Mouse (Mus musculus) lung, embryonic 15.5 days (tissue): ENCODE measurements around the gene Aspg. TPM values are rescaled to one million over a fixed set of nuclear protein-coding genes. Genes with fewer than 3 reads are reported as not detected.
A peak's percentile ranks its signal among the peaks of the same experiment; 100 is the strongest.

Experiments used
- ATAC-seq: fragments of 200-750 bp; cut with Nextera tagmentation; 2 replicates; pipeline ENCODE4 v1.8.0; 2017; ENCODE audit warnings: moderate number of reproducible peaks, borderline replicate concordance; ENCODE audit not compliant: low FRiP score, low TSS enrichment; ENCODE audit errors: extremely low read depth
- H3K27ac ChIP-seq: fragments of 300-500 bp; sonication (generic); 2 replicates; pipeline ENCODE4 v1.5.1; 2015; ENCODE audit warnings: moderate library complexity, mild to moderate bottlenecking, inconsistent platforms
- H3K27me3 ChIP-seq: fragments of 300-500 bp; sonication (generic); 2 replicates; pipeline ENCODE4 v1.6.1; 2015; ENCODE audit warnings: inconsistent platforms
- H3K36me3 ChIP-seq: fragments of 300-500 bp; sonication (generic); 2 replicates; pipeline ENCODE4 v1.6.1; 2015; ENCODE audit warnings: inconsistent platforms
- H3K4me1 ChIP-seq: fragments of 300-500 bp; sonication (generic); 2 replicates; pipeline ENCODE4 v1.6.1; 2015; ENCODE audit warnings: inconsistent platforms
- H3K4me2 ChIP-seq: fragments of 300-500 bp; sonication (generic); 2 replicates; pipeline ENCODE4 v1.6.1; 2015; ENCODE audit warnings: inconsistent platforms, mild to moderate bottlenecking, moderate library complexity
- H3K4me3 ChIP-seq: fragments of 300-500 bp; sonication (generic); 2 replicates; pipeline ENCODE4 v1.5.1; 2015; ENCODE audit warnings: mild to moderate bottlenecking, inconsistent platforms
- H3K9ac ChIP-seq: fragments of 300-500 bp; sonication (generic); 2 replicates; pipeline ENCODE4 v1.6.1; 2015; ENCODE audit warnings: inconsistent platforms
- H3K9me3 ChIP-seq: fragments of 300-500 bp; sonication (generic); 2 replicates; pipeline ENCODE4 v1.6.1; 2016; ENCODE audit warnings: inconsistent platforms
- WGBS: fragments of 180-500 bp; shearing (Covaris S2); methylation state at CpG from one replicate; pipeline ENCODE4 v1.1.7; 2015; 5-methylcytosine and 5-hydroxymethylcytosine counted together
- polyA plus RNA-seq: library from polyadenylated mRNA; unstranded; fragments of >200 nt; fragmentation: Nextera tagmentation; extraction: Ambion mirVana; gene quantifications from 2 replicates; pipeline ENCODE4 v1.2.1, GENCODE M21; 2015

The Aspg gene
- polyA plus RNA-seq, 1 experiment from 2014 or later: 3.4 TPM

- no peak for ATAC-seq
- H3K27ac ChIP-seq: no peak overlapping the region
- H3K4me2 ChIP-seq: no peak overlapping the region
- no peaks in the 10 kb centered on the region; the same call in 1 of the 2 replicates for H3K27me3 ChIP-seq
- no peaks in the 10 kb centered on the region for H3K9me3 ChIP-seq
- H3K4me1 ChIP-seq: no peaks in the 10 kb centered on the region
- no peaks in the 10 kb centered on the region for H3K36me3 ChIP-seq
- WGBS: 67% methylated on average over 7 of the region's 7 CpGs
- H3K4me3 ChIP-seq: no peak overlapping the region
- H3K9ac ChIP-seq: no peak overlapping the region
Measured at GRCm38 (mm10) chr12:112117649-112118048, 11.2 kb downstream of the Aspg start.

GRCm38 (mm10) chr12:112121188-112121587 is 14.7 kb downstream of the Aspg start:
- H3K36me3 ChIP-seq: no peaks in the 10 kb centered on the region
- H3K27ac ChIP-seq: no peak overlapping the region
- H3K9ac ChIP-seq: no peak overlapping the region
- WGBS: 57% methylated on average over 3 of the region's 3 CpGs
- no peaks in the 10 kb centered on the region for H3K9me3 ChIP-seq
- no peak for ATAC-seq
- H3K27me3 ChIP-seq: no peaks in the 10 kb centered on the region
- no peak overlapping the region for H3K4me3 ChIP-seq
- no peak overlapping the region for H3K4me2 ChIP-seq
- peaks cover 2% of the 10 kb centered on the region; the same call in 1 of the 2 replicates for H3K4me1 ChIP-seq

GRCm38 (mm10) chr12:112125903-112126302 is 19.4 kb downstream of the Aspg start:
- Histone ChIP-seq H3K4me1 (peaks cover 15% of the 10 kb centered on the region), H3K36me3 (no peaks in the 10 kb centered on the region), H3K27me3 (peaks cover 3% of the 10 kb centered on the region), H3K27ac (peak overlapping the region; percentile 41), H3K4me2 (peak overlapping the region; percentile 27; the same call in 1 of the 2 replicates), H3K9me3 (no peaks in the 10 kb centered on the region), H3K4me3 (no peak overlapping the region), H3K9ac (no peak overlapping the region)
- WGBS: 58% methylated on average over 14 of the region's 14 CpGs
- peak; percentile 23; the same call in 1 of the 2 replicates for ATAC-seq

GRCm38 (mm10) chr12:112126931-112127635 is 20.6 kb downstream of the Aspg start:
- 61% methylated on average over 14 of the region's 14 CpGs for WGBS
- H3K27me3 ChIP-seq: peaks cover 15% of the 10 kb centered on the region
- H3K9ac ChIP-seq: no peak overlapping the region

GRCm38 (mm10) chr12:112128526-112128925 is 22.0 kb downstream of the Aspg start:
- peaks cover 19% of the 10 kb centered on the region for H3K4me1 ChIP-seq
- H3K4me2 ChIP-seq: no peak overlapping the region
- peaks cover 28% of the 10 kb centered on the region for H3K27me3 ChIP-seq
- H3K9ac ChIP-seq: no peak overlapping the region
- H3K9me3 ChIP-seq: no peaks in the 10 kb centered on the region
- 70% methylated on average over 4 of the region's 4 CpGs for WGBS
- no peaks in the 10 kb centered on the region for H3K36me3 ChIP-seq
- no peak for ATAC-seq
- no peak overlapping the region for H3K27ac ChIP-seq
- H3K4me3 ChIP-seq: no peak overlapping the region

More at GRCm38 (mm10) chr12:112126931-112127635, 20.6 kb downstream of the Aspg start:
- Histone ChIP-seq H3K4me3 (no peak overlapping the region), H3K27ac (no peak overlapping the region), H3K4me1 (peaks cover 19% of the 10 kb centered on the region), H3K9me3 (no peaks in the 10 kb centered on the region), H3K36me3 (no peaks in the 10 kb centered on the region), H3K4me2 (no peak overlapping the region)
- no peak for ATAC-seq

GRCm38 (mm10) chr12:112129300-112129856 is 22.9 kb downstream of the Aspg start:
- WGBS: 50% methylated on average over 6 of the region's 6 CpGs
- no peak overlapping the region for H3K9ac ChIP-seq
- H3K4me2 ChIP-seq: peak overlapping the region; percentile 90; the same call in 1 of the 2 replicates

GRCm38 (mm10) chr12:112130161-112130860 is 23.8 kb downstream of the Aspg start:
- Histone ChIP-seq H3K27ac (peak overlapping the region; percentile 88), H3K4me2 (peak overlapping the region; percentile 90), H3K4me1 (peaks cover 19% of the 10 kb centered on the region), H3K4me3 (peak overlapping the region; percentile 75), H3K9me3 (no peaks in the 10 kb centered on the region), H3K9ac (peak overlapping the region; percentile 62), H3K27me3 (peaks cover 30% of the 10 kb centered on the region), H3K36me3 (no peaks in the 10 kb centered on the region)
- peak; percentile 67 for ATAC-seq
- 1% methylated on average over 73 of the region's 79 CpGs for WGBS

More at GRCm38 (mm10) chr12:112129300-112129856, 22.9 kb downstream of the Aspg start:
- ATAC-seq: no peak
- H3K27ac ChIP-seq: peak overlapping the region; percentile 2; the same call in 1 of the 2 replicates
- H3K27me3 ChIP-seq: peaks cover 30% of the 10 kb centered on the region
- no peaks in the 10 kb centered on the region for H3K36me3 ChIP-seq
- peak overlapping the region; percentile 75; the same call in 1 of the 2 replicates for H3K4me3 ChIP-seq
- peaks cover 19% of the 10 kb centered on the region for H3K4me1 ChIP-seq
- H3K9me3 ChIP-seq: no peaks in the 10 kb centered on the region

- Histone ChIP-seq H3K4me1 (peaks cover 19% of the 10 kb centered on the region), H3K4me3 (peak overlapping the region; percentile 75), H3K27ac (peak overlapping the region; percentile 88; the same call in 1 of the 2 replicates), H3K27me3 (peaks cover 30% of the 10 kb centered on the region), H3K36me3 (no peaks in the 10 kb centered on the region), H3K4me2 (peak overlapping the region; percentile 90), H3K9me3 (no peaks in the 10 kb centered on the region), H3K9ac (peak overlapping the region; percentile 62)
- WGBS: 11% methylated on average over 32 of the region's 32 CpGs
- ATAC-seq: peak; percentile 20; the same call in 1 of the 2 replicates
Measured at GRCm38 (mm10) chr12:112130957-112131356, 24.5 kb downstream of the Aspg start.

GRCm38 (mm10) chr12:112140231-112140630 is 33.8 kb downstream of the Aspg start:
- H3K9me3 ChIP-seq: no peaks in the 10 kb centered on the region
- WGBS: 4% methylated on average over 5 of the region's 5 CpGs
- H3K27me3 ChIP-seq: peaks cover 50% of the 10 kb centered on the region
- no peak overlapping the region for H3K27ac ChIP-seq
- no peaks in the 10 kb centered on the region for H3K36me3 ChIP-seq
- H3K4me2 ChIP-seq: no peak overlapping the region
- no peak overlapping the region for H3K9ac ChIP-seq
- H3K4me3 ChIP-seq: no peak overlapping the region
- peaks cover 16% of the 10 kb centered on the region for H3K4me1 ChIP-seq
- ATAC-seq: no peak

GRCm38 (mm10) chr12:112140745-112141144 is 34.3 kb downstream of the Aspg start:
- Histone ChIP-seq H3K27me3 (peaks cover 54% of the 10 kb centered on the region), H3K36me3 (no peaks in the 10 kb centered on the region), H3K9me3 (no peaks in the 10 kb centered on the region), H3K27ac (no peak overlapping the region), H3K4me3 (no peak overlapping the region), H3K9ac (no peak overlapping the region), H3K4me2 (no peak overlapping the region), H3K4me1 (peaks cover 21% of the 10 kb centered on the region)
- WGBS: 56% methylated on average over 7 of the region's 7 CpGs
- no peak for ATAC-seq

- Histone ChIP-seq H3K27ac (no peak overlapping the region), H3K27me3 (peaks cover 58% of the 10 kb centered on the region), H3K36me3 (no peaks in the 10 kb centered on the region), H3K9ac (no peak overlapping the region), H3K4me1 (peaks cover 27% of the 10 kb centered on the region), H3K4me2 (no peak overlapping the region), H3K4me3 (no peak overlapping the region), H3K9me3 (no peaks in the 10 kb centered on the region)
- 4% methylated on average over 6 of the region's 6 CpGs for WGBS
- no peak for ATAC-seq
Measured at GRCm38 (mm10) chr12:112141300-112141699, 34.8 kb downstream of the Aspg start.
